Mouse (Mus musculus) layer of hippocampus, postnatal 14 days (tissue): ENCODE measurements around the gene Ppp1r14c. TPM values are rescaled to one million over a fixed set of nuclear protein-coding genes. Genes with fewer than 3 reads are reported as not detected.
"Not testable (repeated sequence)": the region's sequence is repeated elsewhere in the genome, so short reads cannot be mapped to it uniquely, and the experiment has no call there.

Experiments used
- DNase-seq, 2 experiments: peaks; one replicate each; pipeline ENCODE4 v3.0.0; 2021 to 2022; ENCODE audit warnings: low spot score in 2 of 2, mixed read lengths in 1 of 2
- total RNA-seq, 2 experiments: library from RNA; stranded (reverse); gene quantifications; 2 replicates each; pipeline ENCODE4 v1.2.3; 2021

The Ppp1r14c gene
- total RNA-seq, 2 experiments from 2014 or later, result 68.9 to 72.3 TPM

GRCm38 (mm10) chr10:3398051-3398450 lies 32.2 kb downstream of the Ppp1r14c start:
- no peak for DNase-seq

- no peak for DNase-seq
Observed at GRCm38 (mm10) chr10:3402284-3402683, 36.4 kb downstream of the Ppp1r14c start.

GRCm38 (mm10) chr10:3403416-3404137 lies 37.7 kb downstream of the Ppp1r14c start:
- no peak for DNase-seq

GRCm38 (mm10) chr10:3404362-3404761 lies 38.5 kb downstream of the Ppp1r14c start:
- no peak for DNase-seq

- no peak for DNase-seq
Observed at GRCm38 (mm10) chr10:3406280-3406679, 40.4 kb downstream of the Ppp1r14c start.

DNA sequence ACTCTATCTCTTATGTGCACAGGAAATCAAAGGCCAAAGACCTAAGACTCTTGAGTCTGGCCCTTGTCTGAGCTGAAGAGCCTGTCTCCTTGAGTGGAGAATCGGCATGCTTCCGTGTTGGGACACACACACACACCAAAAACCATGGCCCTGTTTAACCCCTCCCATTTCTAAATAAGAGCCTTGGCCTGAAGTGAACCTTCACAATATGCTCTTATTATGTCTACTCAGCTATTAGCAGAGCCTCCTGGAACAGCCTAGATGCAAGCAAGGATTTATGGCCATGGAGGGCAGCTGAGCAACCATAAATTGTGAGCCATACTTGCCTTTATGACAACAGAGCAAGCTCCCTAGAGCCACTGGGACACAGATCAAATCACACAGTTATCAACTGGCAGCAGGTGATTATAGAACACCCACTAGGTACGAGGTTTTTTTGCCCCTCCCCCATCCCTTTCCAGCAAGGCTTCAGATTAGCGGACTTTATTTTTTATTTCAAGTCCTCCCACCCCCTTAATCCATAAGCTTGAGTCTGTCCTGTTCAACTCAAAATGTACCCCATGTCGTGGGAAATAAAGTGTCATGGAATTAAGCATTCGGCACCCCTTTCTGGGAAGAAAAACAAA lies 42.3 kb downstream of the Ppp1r14c start:
- no peak for DNase-seq

- DNase-seq, result no peak
Observed at GRCm38 (mm10) chr10:3408699-3409098, 42.8 kb downstream of the Ppp1r14c start.

DNA sequence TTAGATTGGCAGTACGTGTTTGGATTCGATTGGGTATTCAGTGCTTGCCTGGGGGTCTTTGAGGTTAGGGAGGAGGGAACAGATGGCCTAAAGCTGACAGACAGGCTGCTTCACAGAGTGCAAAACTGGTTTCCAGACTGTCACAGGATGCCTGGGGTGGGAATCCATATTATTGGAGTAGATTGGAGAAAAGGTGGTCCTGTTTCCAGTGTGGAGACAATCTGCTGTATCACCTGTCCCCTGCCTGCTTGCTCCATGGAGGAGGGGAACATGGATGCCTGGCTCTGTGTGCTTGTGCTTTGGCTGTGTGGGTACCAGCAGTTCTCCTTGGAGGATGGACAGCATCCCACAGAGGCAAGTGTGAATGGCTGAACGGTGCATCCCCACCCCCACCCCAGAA lies 45.4 kb downstream of the Ppp1r14c start:
- peak in 1 of 2 experiments; percentile 79 for DNase-seq

DNA sequence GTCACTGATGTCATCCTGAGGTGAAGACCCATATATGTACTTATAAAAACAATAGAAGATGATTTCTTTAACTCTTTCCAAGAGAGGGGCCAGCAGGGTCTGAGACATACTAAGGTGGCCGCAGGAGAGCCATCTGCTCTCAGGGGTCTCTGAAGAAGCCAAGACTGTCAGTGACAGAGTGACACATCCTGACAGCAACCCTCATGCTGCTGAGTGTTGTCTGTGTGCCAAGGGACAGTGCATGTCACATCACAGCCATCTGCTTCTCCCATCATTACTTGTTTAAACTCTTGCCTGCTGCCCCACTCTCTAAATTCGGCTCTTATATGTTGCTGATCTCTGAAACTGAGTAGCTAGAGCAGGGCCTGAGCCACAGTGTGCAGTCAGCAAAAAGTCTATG lies 45.8 kb downstream of the Ppp1r14c start:
- DNase-seq, result no peak

GRCm38 (mm10) chr10:3414813-3415212 lies 49.0 kb downstream of the Ppp1r14c start:
- peak in 1 of 2 experiments; percentile 73 for DNase-seq

- no peak for DNase-seq
Observed at GRCm38 (mm10) chr10:3416565-3416964, 50.7 kb downstream of the Ppp1r14c start.

GRCm38 (mm10) chr10:3417408-3417807 lies 51.6 kb downstream of the Ppp1r14c start:
- DNase-seq, result peak in 1 of 2 experiments; percentile 74

DNA sequence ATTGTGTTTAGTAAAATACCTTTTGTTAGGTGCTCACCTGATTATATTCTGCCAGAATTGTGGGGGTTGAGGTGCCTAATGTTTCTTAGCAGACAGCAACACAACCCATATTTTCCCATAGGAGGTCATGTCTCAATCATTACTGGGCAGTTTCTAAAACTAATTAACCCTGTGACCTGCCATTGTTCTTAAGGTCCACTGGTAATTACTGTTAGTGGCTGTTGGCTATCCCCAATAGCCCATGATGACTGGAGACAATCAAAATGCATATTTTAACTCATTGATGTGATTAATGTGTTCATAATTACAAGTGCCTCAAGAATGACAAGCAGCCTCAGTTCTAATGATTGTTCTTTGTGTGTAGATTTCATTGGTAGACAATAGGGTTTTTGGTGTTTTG lies 58.2 kb downstream of the Ppp1r14c start:
- no peak for DNase-seq

DNA sequence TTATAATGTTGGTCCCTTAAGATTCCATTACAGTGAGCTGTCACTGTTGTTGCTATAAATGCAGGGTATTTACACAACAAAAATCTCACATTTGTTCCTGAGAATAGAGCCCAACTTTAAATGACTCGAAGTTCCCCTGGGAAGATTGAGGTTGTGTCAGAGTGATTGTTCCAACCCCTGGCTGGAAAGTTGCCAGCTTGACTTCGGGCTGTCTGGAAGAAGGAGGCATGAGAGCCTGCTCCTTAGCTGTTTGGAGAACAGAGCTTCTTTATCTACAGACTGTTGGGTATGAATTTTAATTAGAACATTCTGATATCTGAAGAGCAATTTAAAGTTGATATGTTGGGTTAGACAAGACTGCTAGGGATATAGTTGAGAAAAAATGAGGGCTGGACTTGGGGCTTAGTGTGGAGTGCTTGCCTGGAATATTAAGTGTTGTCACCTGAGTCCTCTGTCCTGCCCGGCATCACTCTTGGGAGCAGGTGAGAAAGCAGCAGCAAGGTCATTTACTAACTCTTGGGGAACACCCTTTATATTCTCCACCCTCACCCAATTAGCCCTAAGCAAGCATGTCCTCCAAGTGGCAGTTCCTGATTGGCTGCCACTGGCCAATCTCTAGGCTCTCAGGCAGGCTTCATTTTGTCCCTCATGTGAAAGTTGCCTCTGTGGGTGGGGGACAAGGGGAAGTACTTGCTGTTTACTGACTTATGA lies 62.0 kb downstream of the Ppp1r14c start:
- DNase-seq, result no peak

GRCm38 (mm10) chr10:3434848-3435474 lies 69.1 kb downstream of the Ppp1r14c start:
- no peak for DNase-seq

- peak in 1 of 2 experiments; percentile 59 for DNase-seq
Observed at GRCm38 (mm10) chr10:3440722-3441471, 75.0 kb downstream of the Ppp1r14c start.

DNA sequence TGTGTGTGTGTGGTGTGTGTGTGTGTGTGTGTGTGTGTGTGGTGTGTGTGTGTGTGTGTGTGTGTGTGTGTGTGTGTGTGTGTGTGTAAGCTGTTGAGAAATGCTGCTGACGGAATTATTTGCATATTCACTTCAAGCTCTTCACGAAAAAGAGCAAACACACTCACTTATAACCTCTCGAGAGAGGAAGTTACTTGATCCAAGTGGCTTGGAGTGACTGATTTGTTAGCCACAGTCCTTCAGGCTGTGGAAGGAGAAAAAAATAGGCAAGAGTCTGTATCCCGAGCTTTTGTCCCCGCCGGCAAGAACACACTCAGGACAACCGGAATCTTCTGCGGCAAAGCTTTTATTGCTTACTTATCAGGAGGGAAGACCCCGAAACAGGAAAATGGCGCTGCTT lies 80.9 kb downstream of the Ppp1r14c start:
- DNase-seq, result not testable (repeated sequence)

GRCm38 (mm10) chr10:3448699-3449098 lies 82.8 kb downstream of the Ppp1r14c start:
- no peak for DNase-seq

DNA sequence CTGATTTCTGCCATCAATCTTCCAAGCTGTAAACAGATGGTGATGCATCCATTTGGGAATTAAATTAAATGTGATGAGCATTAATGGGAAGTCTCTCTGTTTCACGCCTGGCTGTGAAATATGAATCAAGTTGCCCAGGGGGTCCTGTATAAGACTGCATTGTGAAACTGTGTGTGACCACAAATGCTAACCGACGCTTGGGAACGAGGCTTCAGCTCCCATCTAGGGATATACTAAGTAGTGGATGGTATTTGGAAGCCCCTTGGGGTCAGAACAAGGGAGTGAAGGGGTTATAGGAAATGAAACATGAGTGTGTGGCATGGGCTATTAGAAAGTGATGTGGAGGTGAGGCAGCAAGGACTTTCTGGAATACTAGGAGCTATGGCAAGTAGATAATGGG lies 86.1 kb downstream of the Ppp1r14c start:
- DNase-seq, result no peak

GRCm38 (mm10) chr10:3452822-3453475 lies 87.1 kb downstream of the Ppp1r14c start:
- DNase-seq, result no peak
